Comparison of ENCODE assay signal across 17 mouse cellular contexts in genomic region chr9:56024772-56025171, GRCm38 (mm10). TPM values are rescaled to one million over a fixed set of nuclear protein-coding genes. Genes with fewer than 3 reads are reported as not detected.
DNase-seq lines count a peak whose midpoint lies in the region; ATAC-seq and TF ChIP-seq lines count a peak whose summit lies in the region.
"Had no signal": no experiment of that assay in that cellular context is flagged by ENCODE, and none has a peak within 500 bp of the region (broad histone marks: within the 10 kb centered on the region; RNA-seq: fewer than 3 reads in every experiment).

No protein-coding gene starts in this region.

- no peaks in the 10 kb centered on the region for H3K9me3 ChIP-seq in liver, postnatal 0 days (ENCODE audit: low read length)
- H3K9me3 ChIP-seq in liver, embryonic 12.5 days (replicated peaks), result no peaks in the 10 kb centered on the region
- no peaks in the 10 kb centered on the region for H3K9me3 ChIP-seq in CH12.LX (replicated peaks; ENCODE audit: low read length)
- H3K9me3 ChIP-seq: heart, embryonic 13.5 days; liver, embryonic 15.5 days had no signal

- no peak for ATAC-seq in liver, postnatal 0 days
- no peak for ATAC-seq in liver, embryonic 12.5 days

- no peak overlapping the region for H3K27ac ChIP-seq in gastrocnemius, adult 2 months
- no peak overlapping the region for H3K27ac ChIP-seq in liver, postnatal 0 days (ENCODE audit: low read depth)
- no peak overlapping the region for H3K27ac ChIP-seq in liver, embryonic 12.5 days
- no peak overlapping the region for H3K27ac ChIP-seq in CH12.LX (ENCODE audit: insufficient read depth, low read depth)
- H3K27ac ChIP-seq: heart, embryonic 13.5 days; hindbrain, embryonic 14.5 days; liver, embryonic 15.5 days had no signal

- intact Hi-C loops in gastrocnemius, adult 2 months (cut with DNase I), result no loop called here

- no peak for DNase-seq in gastrocnemius, adult 2 months
- DNase-seq in gastrocnemius, adult 18-20 months (ENCODE audit: low spot score), result no peak
- no peak for DNase-seq in liver, postnatal 0 days
- DNase-seq in CH12.LX (ENCODE audit: extremely low read depth), result peak; percentile 12
- DNase-seq in ZHBTc4 (ENCODE audit: low read depth, low spot score), result peak; percentile 66
- DNase-seq in cerebellum, adult 9-10 months, result no peak
- no peak for DNase-seq in cerebellum, adult 9-11 months
- DNase-seq: gastrocnemius, postnatal 10 days had no signal

- H3K4me1 ChIP-seq in liver, postnatal 0 days (ENCODE audit: insufficient read depth), result no peaks in the 10 kb centered on the region
- no peaks in the 10 kb centered on the region for H3K4me1 ChIP-seq in liver, embryonic 12.5 days
- H3K4me1 ChIP-seq in CH12.LX (ENCODE audit: control insufficient read depth in 1 of 2, insufficient read depth in 2 of 2), result no peaks in the 10 kb centered on the region
- H3K4me1 ChIP-seq: heart, embryonic 13.5 days; liver, embryonic 15.5 days had no signal

- dilution Hi-C loops in CH12.LX (cut with MboI; ENCODE audit: extremely low pct_ligation_motif_present, extremely low pct_unique_long_range_greater_than_20kb, low sequenced_read_pairs), result no loop called here

- no peaks in the 10 kb centered on the region for H3K79me2 ChIP-seq in CH12.LX (replicated peaks; ENCODE audit: control insufficient read depth, extremely low read depth, insufficient read depth, poor library complexity, severe bottlenecking)

- peak; percentile 37 for TF ChIP-seq RAD21 in CH12.LX (IDR thresholded peaks at IDR 0.05; ENCODE audit: low read depth, low read length)

- H3K4me3 ChIP-seq in gastrocnemius, adult 2 months, result no peak overlapping the region
- H3K4me3 ChIP-seq in liver, postnatal 0 days (ENCODE audit: low read depth, low read length), result no peak overlapping the region
- no peak overlapping the region for H3K4me3 ChIP-seq in liver, embryonic 12.5 days
- H3K4me3 ChIP-seq in CH12.LX (replicated peaks in 1 of 3; ENCODE audit: low read depth in 2 of 3, low read length in 2 of 3, poor library complexity in 1 of 3), result no peak overlapping the region
- H3K4me3 ChIP-seq: heart, embryonic 13.5 days; liver, embryonic 15.5 days had no signal

- in situ Hi-C loops in CH12.LX (cut with MboI; ENCODE audit: low pct_ligation_motif_present, low pct_unique_long_range_greater_than_20kb, low sequenced_read_pairs), result no loop called here

- H3K4me2 ChIP-seq in liver, postnatal 0 days (ENCODE audit: low read depth, low read length), result no peak overlapping the region
- H3K4me2 ChIP-seq in liver, embryonic 12.5 days, result no peak overlapping the region
- no peak overlapping the region for H3K4me2 ChIP-seq in CH12.LX (ENCODE audit: insufficient read depth, low read depth, poor library complexity, severe bottlenecking)
- H3K4me2 ChIP-seq: heart, embryonic 13.5 days; hindbrain, embryonic 14.5 days; liver, embryonic 15.5 days; midbrain, embryonic 11.5 days had no signal

- 44% methylated on average over 2 of the region's 2 CpGs for WGBS in liver, postnatal 0 days (ENCODE audit: insufficient replicate concordance)
- 32% methylated on average over 2 of the region's 2 CpGs for WGBS in liver, embryonic 12.5 days (ENCODE audit: insufficient replicate concordance)

- H3K27me3 ChIP-seq in liver, postnatal 0 days (ENCODE audit: insufficient read depth, low read length), result no peaks in the 10 kb centered on the region
- no peaks in the 10 kb centered on the region for H3K27me3 ChIP-seq in liver, embryonic 12.5 days (replicated peaks)
- no peaks in the 10 kb centered on the region for H3K27me3 ChIP-seq in CH12.LX (replicated peaks)
- H3K27me3 ChIP-seq: heart, embryonic 13.5 days; liver, embryonic 15.5 days had no signal

- no peak for TF ChIP-seq POLR2A in CH12.LX (IDR thresholded peaks at IDR 0.05; ENCODE audit: low read depth, low read length)

- no peak overlapping the region for H3K9ac ChIP-seq in liver, postnatal 0 days (replicated peaks)
- no peak overlapping the region for H3K9ac ChIP-seq in liver, embryonic 12.5 days
- no peak overlapping the region for H3K9ac ChIP-seq in CH12.LX (ENCODE audit: insufficient read depth, low read depth)
- H3K9ac ChIP-seq: heart, embryonic 13.5 days; hindbrain, embryonic 14.5 days; liver, embryonic 15.5 days had no signal

- peak; percentile 45 for TF ChIP-seq CTCF in gastrocnemius, adult 2 months (IDR thresholded peaks at IDR 0.05)
- peak; percentile 37 for TF ChIP-seq CTCF in liver, postnatal 0 days (IDR thresholded peaks at IDR 0.05; ENCODE audit: low read depth)
- peak in 1 of 2 experiments; percentile 62; a peak in 2 of 4 replicates for TF ChIP-seq CTCF in CH12.LX (conservative IDR thresholded peaks at IDR 0.05 in 1 of 2, IDR thresholded peaks at IDR 0.05 in 1 of 2; ENCODE audit: low read depth in 2 of 2, low read length in 2 of 2)

- no peak for TF ChIP-seq EP300 in liver, postnatal 0 days (IDR thresholded peaks at IDR 0.05; ENCODE audit: low read depth)
- no peak for TF ChIP-seq EP300 in CH12.LX (IDR thresholded peaks at IDR 0.05; ENCODE audit: low read length)

- no peaks in the 10 kb centered on the region for H3K36me3 ChIP-seq in liver, postnatal 0 days (replicated peaks; ENCODE audit: insufficient read depth, low read length)
- no peaks in the 10 kb centered on the region for H3K36me3 ChIP-seq in liver, embryonic 12.5 days
- no peaks in the 10 kb centered on the region for H3K36me3 ChIP-seq in CH12.LX (replicated peaks in 1 of 2; ENCODE audit: control insufficient read depth in 1 of 2, insufficient read depth in 1 of 2, low read length in 1 of 2)
- H3K36me3 ChIP-seq: heart, embryonic 13.5 days; liver, embryonic 15.5 days had no signal

TF ChIP-seq in CH12.LX, 34 proteins besides CTCF, POLR2A, EP300 and RAD21:
- TF ChIP-seq SMC3 (IDR thresholded peaks at IDR 0.05; ENCODE audit: low read depth, low read length) (peak; percentile 54), ZC3H11A (IDR thresholded peaks at IDR 0.05; ENCODE audit: low read depth, low read length) (no peak)

RNA-seq across cellular contexts. Expression of gene 4930563M21Rik, which starts 14.4 kb away (rescaled TPM):
- not detected for total RNA-seq in gastrocnemius, adult 2 months (2021)
- total RNA-seq in gastrocnemius, adult 18-20 months (2021), result not detected
- polyA plus RNA-seq in liver, postnatal 0 days (2015; fragmentation: Nextera tagmentation; extraction: Ambion mirVana), result not detected in 2 replicates
- polyA plus RNA-seq in liver, embryonic 12.5 days (2016; fragmentation: Nextera tagmentation; extraction: Ambion mirVana), result not detected in 2 replicates
- total RNA-seq in CH12.LX (2012; rRNA removed), result not detected in 2 replicates
- total RNA-seq in CH12.LX (2014; rRNA removed), result not detected in 2 replicates
- not detected in 2 replicates for polyA plus RNA-seq in CH12.LX (2012; ENCODE audit: insufficient read length, low read depth)
- total RNA-seq: adrenal gland, adult 18-20 months; gastrocnemius, postnatal 10 days; layer of hippocampus, adult 18-20 months; left cerebral cortex, postnatal 36 days had no signal
- polyA plus RNA-seq: heart, embryonic 13.5 days; hindbrain, embryonic 14.5 days; liver, embryonic 15.5 days; midbrain, embryonic 11.5 days; spleen, adult 2 months had no signal

RNA-seq across cellular contexts. Expression of gene Rcn2, which starts 16.9 kb away (rescaled TPM):
- total RNA-seq in gastrocnemius, adult 2 months (2021), result 10 to 100 TPM; 18.0 to 21.8 TPM
- total RNA-seq in gastrocnemius, adult 18-20 months (2021), result 10 to 100 TPM; 19.6 to 21.4 TPM
- 30.1 and 30.5 TPM in 2 replicates for polyA plus RNA-seq in liver, postnatal 0 days (2015; fragmentation: Nextera tagmentation; extraction: Ambion mirVana)
- 48.9 and 50.5 TPM in 2 replicates for polyA plus RNA-seq in liver, embryonic 12.5 days (2016; fragmentation: Nextera tagmentation; extraction: Ambion mirVana)
- total RNA-seq in CH12.LX (2012; rRNA removed) (16.8 and 18.5 TPM in 2 replicates), CH12.LX (2014; rRNA removed) (56.6 and 66.4 TPM in 2 replicates)
- 28.6 and 30.8 TPM in 2 replicates for polyA plus RNA-seq in CH12.LX (2012; ENCODE audit: insufficient read length, low read depth)

Comparison
In these comparisons a context has a peak if more than half of its experiments do, and no peak if none do; other contexts are left out.
1. DNase-seq: peak in CH12.LX (single experiment) and ZHBTc4 (single experiment); none in gastrocnemius, adult 2 months (single experiment), gastrocnemius, adult 18-20 months (single experiment), liver, postnatal 0 days (single experiment), cerebellum, adult 9-10 months (single experiment) and cerebellum, adult 9-11 months (single experiment).